ENCODE assay signal across 18 mouse cellular contexts in the genomic region with DNA sequence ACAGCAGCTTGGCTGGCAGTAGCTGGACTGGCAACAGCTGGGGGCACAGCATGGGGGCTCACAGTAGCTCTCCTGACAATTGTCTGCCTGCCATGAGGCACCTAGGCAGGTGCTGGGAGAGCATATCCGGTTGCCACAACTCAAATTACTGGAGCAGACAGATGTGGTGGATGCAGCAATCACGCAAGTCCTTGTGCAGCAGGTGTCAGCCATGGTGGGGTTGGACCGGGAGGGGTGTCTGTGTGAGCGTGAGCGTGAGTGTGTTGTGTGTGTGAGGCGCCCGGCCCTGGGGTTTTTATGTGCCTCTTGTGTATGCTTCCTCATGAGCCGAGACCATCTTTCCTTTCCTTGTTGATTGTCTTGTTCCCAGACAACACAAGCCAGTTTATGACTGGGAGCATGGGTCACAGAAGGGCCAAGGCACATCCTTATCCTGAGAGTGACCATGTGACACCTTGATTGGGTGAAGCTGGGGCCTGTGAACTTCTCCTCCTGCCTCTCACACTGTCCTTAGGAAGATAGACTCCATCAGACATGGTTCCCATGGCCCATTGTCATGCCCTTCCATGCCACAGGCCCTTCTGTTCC. TPM values are rescaled to one million over a fixed set of nuclear protein-coding genes. Genes with fewer than 3 reads are reported as not detected.
DNase-seq lines count a peak whose midpoint lies in the region; ATAC-seq and TF ChIP-seq lines count a peak whose summit lies in the region.
"Had no signal": no experiment of that assay in that cellular context is flagged by ENCODE, and none has a peak within 500 bp of the region (broad histone marks: within the 10 kb centered on the region; RNA-seq: fewer than 3 reads in every experiment).

A gene (minus strand): TSS at position 213 of the 588 bp plus-strand sequence.

- H3K79me2 ChIP-seq in C2C12 (ENCODE audit: control insufficient read depth, insufficient read depth), result no peaks in the 10 kb centered on the region

- H3K4me2 ChIP-seq in hindbrain, embryonic 16.5 days (ENCODE audit: low read length), result no peak within 1 kb of the TSS
- H3K4me2 ChIP-seq in forebrain, embryonic 12.5 days, result no peak within 1 kb of the TSS
- H3K4me2 ChIP-seq: embryonic facial prominence, embryonic 15.5 days; hindbrain, embryonic 15.5 days; liver, embryonic 12.5 days had no signal

- no peak within 1 kb of the TSS for H3ac ChIP-seq in C2C12 (ENCODE audit: control insufficient read depth, insufficient read length, low read depth)

- peaks cover 29% of the 10 kb centered on the region for H3K4me1 ChIP-seq in hindbrain, embryonic 10.5 days (replicated peaks)
- no peaks in the 10 kb centered on the region for H3K4me1 ChIP-seq in hindbrain, embryonic 16.5 days (ENCODE audit: control insufficient read depth, insufficient read depth, low read depth, low read length)
- H3K4me1 ChIP-seq in forebrain, embryonic 12.5 days, result peaks cover 16% of the 10 kb centered on the region; the same call in 1 of the 2 replicates
- H3K4me1 ChIP-seq: hindbrain, embryonic 15.5 days had no signal

- ATAC-seq in hindbrain, embryonic 16.5 days, result no peak
- ATAC-seq in forebrain, embryonic 12.5 days (ENCODE audit: low FRiP score), result no peak
- ATAC-seq: activated CD4-positive, CD25-positive, alpha-beta regulatory T cell, adult 4 months; CD4-positive, CD25-positive, alpha-beta regulatory T cell, adult 4 months; liver, embryonic 12.5 days had no signal

- TF ChIP-seq CTCF in C2C12 (IDR thresholded peaks at IDR 0.05; ENCODE audit: control insufficient read depth, insufficient read depth, insufficient read length), result no peak

- H3K9ac ChIP-seq in hindbrain, embryonic 16.5 days (ENCODE audit: low read depth, low read length), result no peak within 1 kb of the TSS
- H3K9ac ChIP-seq in forebrain, embryonic 12.5 days, result no peak within 1 kb of the TSS
- H3K9ac ChIP-seq: embryonic facial prominence, embryonic 15.5 days; hindbrain, embryonic 15.5 days; liver, embryonic 12.5 days had no signal

- no peak within 1 kb of the TSS for H3K4me3 ChIP-seq in hindbrain, embryonic 10.5 days
- H3K4me3 ChIP-seq in hindbrain, embryonic 16.5 days (ENCODE audit: low read length), result no peak within 1 kb of the TSS
- no peak within 1 kb of the TSS for H3K4me3 ChIP-seq in C2C12 (ENCODE audit: insufficient read depth, poor library complexity, severe bottlenecking)
- no peak within 1 kb of the TSS for H3K4me3 ChIP-seq in forebrain, embryonic 12.5 days (replicated peaks)
- H3K4me3 ChIP-seq: embryonic facial prominence, embryonic 15.5 days; hindbrain, embryonic 15.5 days; liver, embryonic 12.5 days had no signal

- peak within 1 kb of the TSS; percentile 74 for H3K27ac ChIP-seq in hindbrain, embryonic 10.5 days
- no peak within 1 kb of the TSS for H3K27ac ChIP-seq in hindbrain, embryonic 16.5 days (ENCODE audit: low read depth, low read length)
- H3K27ac ChIP-seq in forebrain, embryonic 12.5 days, result peak within 1 kb of the TSS; percentile 70
- H3K27ac ChIP-seq: embryonic facial prominence, embryonic 15.5 days; hindbrain, embryonic 15.5 days; kidney, postnatal 0 days; liver, embryonic 12.5 days had no signal

- H3K79me3 ChIP-seq in C2C12 (ENCODE audit: low read depth), result no peaks in the 10 kb centered on the region

- DNase-seq in hindbrain, embryonic 10.5 days (ENCODE audit: low spot score), result no peak
- peak; percentile 29 for DNase-seq in mesoderm, embryonic 11.5 days (ENCODE audit: low read depth, low spot score)
- no peak for DNase-seq in kidney, adult 8-10 months
- DNase-seq in Muller cell, postnatal 12 days (ENCODE audit: inconsistent ontology term), result no peak
- DNase-seq in frontal cortex, postnatal 14 days (ENCODE audit: low spot score in 2 of 2), result no peak

- WGBS in hindbrain, embryonic 10.5 days, result 54% methylated on average over 8 of the region's 8 CpGs
- WGBS in hindbrain, embryonic 16.5 days, result 70% methylated on average over 8 of the region's 8 CpGs
- WGBS in forebrain, embryonic 12.5 days, result 71% methylated on average over 8 of the region's 8 CpGs

- H3K9me3 ChIP-seq in hindbrain, embryonic 10.5 days, result no peaks in the 10 kb centered on the region
- H3K9me3 ChIP-seq in hindbrain, embryonic 16.5 days (ENCODE audit: control insufficient read depth, low read length), result no peaks in the 10 kb centered on the region
- H3K9me3 ChIP-seq in forebrain, embryonic 12.5 days, result no peaks in the 10 kb centered on the region
- H3K9me3 ChIP-seq: embryonic facial prominence, embryonic 15.5 days; hindbrain, embryonic 15.5 days; liver, embryonic 12.5 days had no signal

- no peaks in the 10 kb centered on the region for H3K27me3 ChIP-seq in hindbrain, embryonic 10.5 days (ENCODE audit: insufficient read depth, poor library complexity, severe bottlenecking)
- no peaks in the 10 kb centered on the region for H3K27me3 ChIP-seq in hindbrain, embryonic 16.5 days (replicated peaks; ENCODE audit: control insufficient read depth, insufficient read depth, low read length)
- H3K27me3 ChIP-seq in C2C12 (ENCODE audit: control insufficient read depth, insufficient read depth, insufficient read length), result peaks cover 7% of the 10 kb centered on the region
- H3K27me3 ChIP-seq in forebrain, embryonic 12.5 days, result no peaks in the 10 kb centered on the region
- H3K27me3 ChIP-seq: embryonic facial prominence, embryonic 15.5 days; hindbrain, embryonic 15.5 days; liver, embryonic 12.5 days had no signal

- no peaks in the 10 kb centered on the region for H3K36me3 ChIP-seq in hindbrain, embryonic 10.5 days
- no peaks in the 10 kb centered on the region for H3K36me3 ChIP-seq in hindbrain, embryonic 16.5 days (ENCODE audit: control insufficient read depth, insufficient read depth, low read length)
- no peaks in the 10 kb centered on the region for H3K36me3 ChIP-seq in C2C12 (ENCODE audit: control insufficient read depth, insufficient read depth)
- H3K36me3 ChIP-seq in forebrain, embryonic 12.5 days (replicated peaks), result no peaks in the 10 kb centered on the region
- H3K36me3 ChIP-seq: embryonic facial prominence, embryonic 15.5 days; hindbrain, embryonic 15.5 days; liver, embryonic 12.5 days had no signal

TF ChIP-seq in C2C12, 6 proteins besides CTCF, POLR2A, EP300 and RAD21:
- TF ChIP-seq MYOD1 (IDR thresholded peaks at IDR 0.05; ENCODE audit: control insufficient read depth, insufficient read length, low read depth), result peak; percentile 19
- no peak for TF ChIP-seq FOSL1 (IDR thresholded peaks at IDR 0.05; ENCODE audit: insufficient read depth, low read length, poor library complexity, severe bottlenecking)
- no peak for TF ChIP-seq USF1 (IDR thresholded peaks at IDR 0.05; ENCODE audit: low read depth)
- TF ChIP-seq MYOG (IDR thresholded peaks at IDR 0.05; ENCODE audit: control insufficient read depth, extremely low read depth, insufficient read length), result no peak
- TF ChIP-seq CEBPB (IDR thresholded peaks at IDR 0.05; ENCODE audit: low read depth), result no peak
- TF ChIP-seq MAX (IDR thresholded peaks at IDR 0.05), result no peak

RNA-seq across cellular contexts. Expression of the gene that starts here (rescaled TPM):
- polyA plus RNA-seq in hindbrain, embryonic 10.5 days (2016; fragmentation: Nextera tagmentation; extraction: Ambion mirVana), result not detected in 2 replicates
- polyA plus RNA-seq in hindbrain, embryonic 16.5 days (2015; fragmentation: Nextera tagmentation; extraction: Ambion mirVana), result not detected in 2 replicates
- not detected for polyA plus RNA-seq in C2C12 (2012; fragmentation: generic; extraction: Trizol)
- not detected in 2 replicates for polyA plus RNA-seq in forebrain, embryonic 12.5 days (2016; fragmentation: Nextera tagmentation; extraction: Ambion mirVana)
- polyA plus RNA-seq: activated CD4-positive, CD25-positive, alpha-beta regulatory T cell, adult 4 months; CD4-positive, CD25-positive, alpha-beta regulatory T cell, adult 4 months; hindbrain, embryonic 15.5 days; kidney, postnatal 0 days; liver, embryonic 12.5 days; lung, embryonic 16.5 days; small intestine, adult 2 months; stomach, embryonic 14.5 days; thymus, postnatal 0 days had no signal
